Mouse (Mus musculus) layer of hippocampus, adult 11-12 months (tissue): ENCODE results near the gene Syne3.

Experiments used
- DNase-seq: peaks from one replicate; pipeline ENCODE4 v3.0.0; 2022; ENCODE audit warnings: low spot score

Syne3 gene

GRCm38 (mm10) chr12:105025947-105026586 lies 16.5 kb upstream of the Syne3 start:
- DNase-seq, result no peak

- peak; percentile 84 for DNase-seq
Observed at GRCm38 (mm10) chr12:105025271-105025946, 15.8 kb upstream of the Syne3 start.

- no peak for DNase-seq
Observed at GRCm38 (mm10) chr12:105022776-105023175, 13.2 kb upstream of the Syne3 start.

GRCm38 (mm10) chr12:105022141-105022540 lies 12.5 kb upstream of the Syne3 start:
- DNase-seq, result peak; percentile 38

- DNase-seq, result no peak
Observed at GRCm38 (mm10) chr12:105021441-105022069, 11.9 kb upstream of the Syne3 start.

GRCm38 (mm10) chr12:105019359-105020219 lies 10.0 kb upstream of the Syne3 start:
- peak; percentile 48 for DNase-seq

- DNase-seq, result no peak
Observed at GRCm38 (mm10) chr12:105016639-105017038, 7.0 kb upstream of the Syne3 start.

GRCm38 (mm10) chr12:105016199-105016598 lies 6.6 kb upstream of the Syne3 start:
- DNase-seq, result peak; percentile 43

- DNase-seq, result peak; percentile 49
Observed at GRCm38 (mm10) chr12:105013065-105013464, 3.5 kb upstream of the Syne3 start.

- no peak for DNase-seq
Observed at GRCm38 (mm10) chr12:105012314-105012713, 2.7 kb upstream of the Syne3 start.

GRCm38 (mm10) chr12:105011589-105011988 lies 2.0 kb upstream of the Syne3 start:
- DNase-seq, result no peak

GRCm38 (mm10) chr12:105010213-105010790 lies 693 bp upstream of the Syne3 start:
- no peak for DNase-seq

GRCm38 (mm10) chr12:105008752-105009178 lies 844 bp downstream of the Syne3 start:
- DNase-seq, result no peak

GRCm38 (mm10) chr12:105008150-105008549 lies 1.5 kb downstream of the Syne3 start:
- DNase-seq, result no peak

- DNase-seq, result no peak
Observed at GRCm38 (mm10) chr12:105005715-105005972, 4.0 kb downstream of the Syne3 start.

- DNase-seq, result no peak
Observed at GRCm38 (mm10) chr12:105004956-105005714, 4.5 kb downstream of the Syne3 start.

- no peak for DNase-seq
Observed at GRCm38 (mm10) chr12:105003715-105004114, 5.9 kb downstream of the Syne3 start.

- no peak for DNase-seq
Observed at GRCm38 (mm10) chr12:105003158-105003557, 6.5 kb downstream of the Syne3 start.

GRCm38 (mm10) chr12:105002340-105003132 lies 7.1 kb downstream of the Syne3 start:
- no peak for DNase-seq

- DNase-seq, result no peak
Observed at GRCm38 (mm10) chr12:105001317-105001716, 8.3 kb downstream of the Syne3 start.
